Mouse (Mus musculus): ENCODE results near the gene Wars. TPM values are rescaled to one million over a fixed set of nuclear protein-coding genes. Genes with fewer than 3 reads are reported as not detected.

The Wars gene
- polyA plus RNA-seq, 1 experiment from 2014 or later, result 102 TPM

GRCm38 (mm10) chr12:108885906-108886305, 8.1 kb downstream of the Wars start:
- H3K9me3 ChIP-seq (replicated peaks), result no peaks in the 10 kb centered on the region
- H3K4me1 ChIP-seq, result no peaks in the 10 kb centered on the region
- H3K9ac ChIP-seq (replicated peaks), result no peak overlapping the region
- peaks cover 87% of the 10 kb centered on the region for H3K36me3 ChIP-seq
- ATAC-seq (ENCODE audit: low FRiP score), result no peak
- no peak overlapping the region for H3K4me3 ChIP-seq (replicated peaks)
- no peaks in the 10 kb centered on the region for H3K27me3 ChIP-seq (replicated peaks)
- no peak overlapping the region for H3K4me2 ChIP-seq
- no peak overlapping the region for H3K27ac ChIP-seq (replicated peaks)
- 95% methylated on average over 1 of the region's 1 CpGs for WGBS

GRCm38 (mm10) chr12:108882776-108883175, 11.2 kb downstream of the Wars start:
- Histone ChIP-seq H3K4me1 (no peaks in the 10 kb centered on the region), H3K9me3 (replicated peaks) (no peaks in the 10 kb centered on the region), H3K27ac (replicated peaks) (no peak overlapping the region), H3K27me3 (replicated peaks) (no peaks in the 10 kb centered on the region), H3K36me3 (peaks cover 89% of the 10 kb centered on the region), H3K4me2 (no peak overlapping the region), H3K9ac (replicated peaks) (no peak overlapping the region), H3K4me3 (replicated peaks) (no peak overlapping the region)
- no peak for ATAC-seq (ENCODE audit: low FRiP score)
- 89% methylated on average over 8 of the region's 8 CpGs for WGBS

GRCm38 (mm10) chr12:108881192-108881591, 12.8 kb downstream of the Wars start:
- peaks cover 81% of the 10 kb centered on the region for H3K36me3 ChIP-seq
- no peak overlapping the region for H3K27ac ChIP-seq (replicated peaks)
- no peak overlapping the region for H3K4me2 ChIP-seq
- no peaks in the 10 kb centered on the region for H3K27me3 ChIP-seq (replicated peaks)
- no peak overlapping the region for H3K4me3 ChIP-seq (replicated peaks)
- WGBS, result 88% methylated on average over 3 of the region's 3 CpGs
- H3K4me1 ChIP-seq, result no peaks in the 10 kb centered on the region
- H3K9me3 ChIP-seq (replicated peaks), result no peaks in the 10 kb centered on the region
- no peak for ATAC-seq (ENCODE audit: low FRiP score)
- H3K9ac ChIP-seq (replicated peaks), result no peak overlapping the region

DNA sequence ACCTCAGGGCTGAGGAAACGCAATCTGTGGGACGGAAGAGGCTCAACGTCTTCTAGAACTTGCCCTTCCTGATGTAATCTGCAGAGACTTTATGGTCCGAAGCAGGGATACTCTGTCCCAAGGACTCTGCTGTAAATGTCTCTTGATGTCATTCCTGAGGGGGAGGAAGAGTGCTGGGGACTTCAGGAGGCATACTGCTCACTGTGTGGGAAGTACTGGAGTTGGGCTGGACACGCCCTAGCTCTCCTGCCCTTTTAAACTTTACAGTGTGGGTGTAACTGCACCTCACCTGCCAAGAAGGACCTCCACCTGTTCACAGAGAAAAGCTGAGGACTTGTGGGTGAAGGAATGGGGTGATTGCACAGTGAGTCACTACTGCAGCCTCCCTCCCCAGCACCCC, 13.4 kb downstream of the Wars start:
- Histone ChIP-seq H3K9ac (replicated peaks) (no peak overlapping the region), H3K27ac (replicated peaks) (no peak overlapping the region), H3K36me3 (peaks cover 81% of the 10 kb centered on the region), H3K4me3 (replicated peaks) (no peak overlapping the region), H3K4me2 (no peak overlapping the region), H3K27me3 (replicated peaks) (no peaks in the 10 kb centered on the region), H3K9me3 (replicated peaks) (no peaks in the 10 kb centered on the region), H3K4me1 (no peaks in the 10 kb centered on the region)
- WGBS, result 94% methylated on average over 5 of the region's 5 CpGs
- ATAC-seq (ENCODE audit: low FRiP score), result no peak

DNA sequence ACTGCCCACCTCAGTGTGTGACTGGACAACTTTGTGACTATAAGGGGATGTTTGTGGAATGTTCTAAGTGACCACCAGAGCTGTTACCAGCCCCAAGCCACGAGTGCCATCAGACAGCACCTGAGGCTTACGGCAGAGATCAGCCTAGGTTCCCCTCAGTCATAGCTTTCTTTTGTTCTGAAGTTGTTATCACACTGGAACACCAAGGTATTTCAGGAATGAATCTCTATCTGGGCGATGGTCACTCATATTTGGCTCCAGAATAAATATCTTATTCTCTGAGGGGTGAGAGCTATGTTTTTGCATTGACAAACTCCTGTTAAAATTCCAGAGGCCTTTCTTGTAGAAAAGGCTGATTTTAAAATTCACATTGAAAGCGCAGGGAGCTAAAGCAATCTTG, 14.8 kb downstream of the Wars start:
- peaks cover 83% of the 10 kb centered on the region for H3K36me3 ChIP-seq
- no peaks in the 10 kb centered on the region for H3K9me3 ChIP-seq (replicated peaks)
- WGBS, result 92% methylated on average over 4 of the region's 4 CpGs
- H3K4me3 ChIP-seq (replicated peaks), result no peak overlapping the region
- H3K9ac ChIP-seq (replicated peaks), result no peak overlapping the region
- no peak overlapping the region for H3K4me2 ChIP-seq
- no peaks in the 10 kb centered on the region for H3K27me3 ChIP-seq (replicated peaks)
- no peak overlapping the region for H3K27ac ChIP-seq (replicated peaks)
- no peaks in the 10 kb centered on the region for H3K4me1 ChIP-seq
- no peak for ATAC-seq (ENCODE audit: low FRiP score)

- H3K27ac ChIP-seq (replicated peaks), result no peak overlapping the region
- no peak overlapping the region for H3K4me3 ChIP-seq (replicated peaks)
- H3K9me3 ChIP-seq (replicated peaks), result no peaks in the 10 kb centered on the region
- H3K4me1 ChIP-seq, result no peaks in the 10 kb centered on the region
- no peak overlapping the region for H3K4me2 ChIP-seq
- ATAC-seq (ENCODE audit: low FRiP score), result no peak
- peaks cover 80% of the 10 kb centered on the region for H3K36me3 ChIP-seq
- no peaks in the 10 kb centered on the region for H3K27me3 ChIP-seq (replicated peaks)
- H3K9ac ChIP-seq (replicated peaks), result no peak overlapping the region
- WGBS, result 89% methylated on average over 5 of the region's 5 CpGs
Observed at GRCm38 (mm10) chr12:108873122-108873521, 20.9 kb downstream of the Wars start.

GRCm38 (mm10) chr12:108869575-108869974, 24.4 kb downstream of the Wars start:
- no peaks in the 10 kb centered on the region for H3K9me3 ChIP-seq (replicated peaks)
- H3K9ac ChIP-seq (replicated peaks), result no peak overlapping the region
- no peak overlapping the region for H3K4me2 ChIP-seq
- WGBS, result 85% methylated on average over 2 of the region's 2 CpGs
- H3K4me1 ChIP-seq, result no peaks in the 10 kb centered on the region
- no peak overlapping the region for H3K27ac ChIP-seq (replicated peaks)
- no peaks in the 10 kb centered on the region for H3K27me3 ChIP-seq (replicated peaks)
- ATAC-seq (ENCODE audit: low FRiP score), result no peak
- H3K36me3 ChIP-seq, result peaks cover 91% of the 10 kb centered on the region
- no peak overlapping the region for H3K4me3 ChIP-seq (replicated peaks)

DNA sequence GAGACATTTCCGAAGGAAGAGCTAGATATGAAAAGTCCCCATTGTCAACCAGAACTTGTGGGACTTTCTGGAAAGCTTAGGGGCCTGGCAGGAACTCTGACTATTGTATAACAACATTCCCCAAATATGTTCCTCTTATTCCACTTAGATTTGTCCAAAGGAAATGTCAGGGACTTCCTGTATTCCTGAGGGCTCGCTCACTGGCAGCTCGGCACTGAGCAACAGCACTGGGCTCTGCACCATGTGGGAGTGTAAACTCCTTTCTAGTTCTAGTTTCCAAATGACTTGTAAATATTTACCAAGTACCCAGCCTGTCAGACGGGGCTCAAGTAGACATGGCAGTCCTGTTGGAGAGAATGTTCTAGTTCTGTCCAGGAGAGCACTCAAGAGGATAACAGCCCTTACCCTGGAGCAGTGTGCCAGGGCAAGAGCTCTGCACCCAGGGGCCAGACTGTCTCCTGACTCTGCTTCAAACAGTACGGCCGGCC, 28.9 kb downstream of the Wars start:
- H3K4me1 ChIP-seq, result no peaks in the 10 kb centered on the region
- H3K9ac ChIP-seq (replicated peaks), result no peak overlapping the region
- no peak overlapping the region for H3K4me3 ChIP-seq (replicated peaks)
- WGBS, result 90% methylated on average over 6 of the region's 6 CpGs
- H3K27me3 ChIP-seq (replicated peaks), result no peaks in the 10 kb centered on the region
- no peak overlapping the region for H3K4me2 ChIP-seq
- H3K9me3 ChIP-seq (replicated peaks), result no peaks in the 10 kb centered on the region
- no peak for ATAC-seq (ENCODE audit: low FRiP score)
- no peak overlapping the region for H3K27ac ChIP-seq (replicated peaks)
- peaks cover 96% of the 10 kb centered on the region for H3K36me3 ChIP-seq

DNA sequence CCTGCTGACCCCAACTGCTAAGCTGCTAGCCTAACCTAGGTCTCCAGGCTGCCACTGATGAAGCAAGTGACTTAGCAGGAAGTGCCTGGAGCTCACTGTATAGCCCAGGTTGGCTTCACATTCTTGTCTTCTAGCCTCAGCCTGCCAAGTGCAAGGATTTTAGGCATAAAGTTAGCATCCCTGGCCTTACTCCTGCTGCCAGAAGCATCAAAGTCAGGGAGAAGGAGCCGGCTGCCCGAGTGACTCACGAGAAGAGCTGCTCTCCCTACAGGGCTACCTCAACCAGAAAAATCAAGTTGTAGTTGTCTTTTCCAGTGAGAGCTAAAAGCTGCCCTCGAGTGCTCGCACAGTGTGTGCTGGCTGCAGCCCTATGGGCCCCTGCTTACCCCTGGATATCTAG, 35.5 kb downstream of the Wars start:
- no peak for ATAC-seq (ENCODE audit: low FRiP score)
- H3K36me3 ChIP-seq, result peaks cover 40% of the 10 kb centered on the region
- H3K27me3 ChIP-seq (replicated peaks), result no peaks in the 10 kb centered on the region
- no peak overlapping the region for H3K4me3 ChIP-seq (replicated peaks)
- no peaks in the 10 kb centered on the region for H3K4me1 ChIP-seq
- no peaks in the 10 kb centered on the region for H3K9me3 ChIP-seq (replicated peaks)
- H3K27ac ChIP-seq (replicated peaks), result no peak overlapping the region
- WGBS, result 88% methylated on average over 5 of the region's 5 CpGs
- H3K4me2 ChIP-seq, result no peak overlapping the region
- no peak overlapping the region for H3K9ac ChIP-seq (replicated peaks)

GRCm38 (mm10) chr12:108857589-108858184, 36.3 kb downstream of the Wars start:
- no peak for ATAC-seq (ENCODE audit: low FRiP score)
- Histone ChIP-seq H3K4me1 (no peaks in the 10 kb centered on the region), H3K27ac (replicated peaks) (no peak overlapping the region), H3K27me3 (replicated peaks) (no peaks in the 10 kb centered on the region), H3K9ac (replicated peaks) (no peak overlapping the region), H3K36me3 (peaks cover 32% of the 10 kb centered on the region), H3K9me3 (replicated peaks) (no peaks in the 10 kb centered on the region), H3K4me3 (replicated peaks) (no peak overlapping the region), H3K4me2 (no peak overlapping the region)
- WGBS, result 89% methylated on average over 7 of the region's 7 CpGs

- no peak overlapping the region for H3K9ac ChIP-seq (replicated peaks)
- H3K4me1 ChIP-seq, result no peaks in the 10 kb centered on the region
- WGBS, result 89% methylated on average over 7 of the region's 7 CpGs
- H3K27ac ChIP-seq (replicated peaks), result no peak overlapping the region
- ATAC-seq (ENCODE audit: low FRiP score), result no peak
- no peaks in the 10 kb centered on the region for H3K9me3 ChIP-seq (replicated peaks)
- no peaks in the 10 kb centered on the region for H3K27me3 ChIP-seq (replicated peaks)
- no peak overlapping the region for H3K4me2 ChIP-seq
- H3K36me3 ChIP-seq, result peaks cover 26% of the 10 kb centered on the region
- no peak overlapping the region for H3K4me3 ChIP-seq (replicated peaks)
Observed at GRCm38 (mm10) chr12:108857109-108857508, 36.9 kb downstream of the Wars start.

GRCm38 (mm10) chr12:108856186-108856585, 37.8 kb downstream of the Wars start:
- Histone ChIP-seq H3K9ac (replicated peaks) (no peak overlapping the region), H3K4me1 (no peaks in the 10 kb centered on the region), H3K36me3 (peaks cover 19% of the 10 kb centered on the region), H3K4me3 (replicated peaks) (no peak overlapping the region), H3K9me3 (replicated peaks) (no peaks in the 10 kb centered on the region), H3K4me2 (no peak overlapping the region), H3K27ac (replicated peaks) (no peak overlapping the region), H3K27me3 (replicated peaks) (no peaks in the 10 kb centered on the region)
- 87% methylated on average over 8 of the region's 8 CpGs for WGBS
- ATAC-seq (ENCODE audit: low FRiP score), result no peak

Data from neural tube, embryonic 15.5 days (tissue).